Mouse (Mus musculus) spleen, adult 2 months (tissue): ENCODE data around the gene Gm36079. TPM values are rescaled to one million over a fixed set of nuclear protein-coding genes. Genes with fewer than 3 reads are reported as not detected.
"Not testable (repeated sequence)": the region's sequence is repeated elsewhere in the genome, so short reads cannot be mapped to it uniquely, and the experiment has no call there.

Experiments used
- DNase-seq, 2 experiments: peaks; one replicate each; pipeline versions ENCODE4 v3.0.0 to v3.0.0-alpha.2; 2012 to 2021; ENCODE audit warnings: low spot score in 2 of 2, low read depth in 1 of 2
- H3K27ac ChIP-seq: fragments of 200-500 bp; 2 replicates; pipeline ENCODE4 v1.5.1; 2012; ENCODE audit warnings: low read length, inconsistent platforms; ENCODE audit not compliant: insufficient read depth
- H3K27me3 ChIP-seq: fragments of 200-500 bp; 2 replicates; pipeline ENCODE4 v1.6.1; 2012; ENCODE audit warnings: mild to moderate bottlenecking, moderate library complexity, low read length, inconsistent platforms; ENCODE audit not compliant: control insufficient read depth, insufficient read depth
- H3K36me3 ChIP-seq: fragments of 200-500 bp; 2 replicates; pipeline ENCODE4 v1.6.1; 2012; ENCODE audit warnings: mild to moderate bottlenecking, low read length, inconsistent platforms; ENCODE audit not compliant: control insufficient read depth, insufficient read depth
- H3K4me1 ChIP-seq: fragments of 200-500 bp; 2 replicates; pipeline ENCODE4 v1.6.1; 2011; ENCODE audit warnings: inconsistent platforms; ENCODE audit not compliant: control insufficient read depth, insufficient read depth, insufficient read length
- H3K4me3 ChIP-seq: fragments of 200-500 bp; 2 replicates; pipeline ENCODE4 v1.5.1; 2011; ENCODE audit warnings: mild to moderate bottlenecking, inconsistent platforms; ENCODE audit not compliant: insufficient read depth, insufficient read length; ENCODE audit errors: extremely low read depth
- WGBS: fragments of 180-500 bp; shearing (Covaris S2); methylation state at CpG from one replicate; pipeline ENCODE4 v1.1.7; 2018; 5-methylcytosine and 5-hydroxymethylcytosine counted together
- polyA plus RNA-seq: library from polyadenylated mRNA; depleted of rRNA; stranded (reverse); fragments of >200 nt; gene quantifications from 2 replicates; pipeline ENCODE4 v1.2.3, GENCODE M21; 2012; rRNA removed

The Gm36079 gene
- polyA plus RNA-seq, 1 experiment = not detected

DNA sequence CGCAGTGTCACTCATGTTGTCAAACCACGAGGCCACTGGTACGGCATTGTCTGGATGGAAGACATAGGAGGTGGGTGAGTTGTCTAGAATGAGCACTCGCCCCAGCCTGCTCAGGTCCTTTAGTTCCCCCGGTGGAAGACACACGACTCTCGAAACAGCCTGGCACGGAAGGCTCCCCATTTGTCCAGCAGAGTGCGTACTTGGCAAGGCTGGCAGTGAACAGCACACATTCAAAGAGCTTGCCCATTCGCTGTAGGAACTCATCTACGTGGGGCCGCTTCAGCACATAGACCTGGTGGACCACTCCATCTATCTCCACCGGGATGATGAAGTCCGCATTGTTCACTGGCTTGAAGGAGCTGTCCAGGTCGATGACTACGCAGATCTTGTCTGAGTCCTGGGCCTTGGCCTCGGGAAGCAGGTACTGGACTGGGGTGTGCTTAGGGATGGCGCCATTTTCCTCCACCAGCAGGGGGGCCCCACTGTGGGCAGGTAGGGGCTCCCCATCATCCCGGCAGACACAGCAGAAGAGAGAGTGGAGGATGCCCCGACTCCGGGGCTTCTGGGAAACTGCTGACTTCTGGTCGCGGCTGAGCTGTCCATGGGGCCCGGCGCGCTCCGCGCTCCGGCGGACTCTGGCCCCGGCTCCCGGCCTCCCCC, 11.3 kb downstream of the Gm36079 start:
- H3K36me3 ChIP-seq, H3K27me3 ChIP-seq, H3K27ac ChIP-seq, H3K4me3 ChIP-seq, H3K4me1 ChIP-seq, DNase-seq: not testable (repeated sequence)
- 12% methylated on average over 8 of the region's 32 CpGs for whole genome bisulfite sequencing

DNA sequence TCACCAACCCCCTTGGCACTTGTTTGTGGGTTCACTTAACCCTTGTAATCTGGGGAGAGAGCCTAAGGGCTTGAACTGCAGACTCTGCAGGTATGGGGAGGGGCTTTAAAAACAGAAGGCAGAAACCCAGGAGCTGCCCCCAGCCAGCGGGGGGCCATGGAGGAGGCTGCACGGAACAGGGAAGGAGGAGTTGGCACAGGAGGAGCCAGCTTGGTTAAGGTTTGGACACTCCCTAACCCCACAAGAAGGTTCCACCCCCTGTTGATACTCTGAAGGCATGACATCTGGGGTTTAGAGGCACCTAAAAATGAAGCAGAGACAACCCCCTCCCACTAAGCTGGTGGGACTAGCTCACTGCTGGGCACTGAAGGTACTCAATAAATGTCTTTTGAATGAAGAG, 12.8 kb downstream of the Gm36079 start:
- not testable (repeated sequence) for H3K36me3 ChIP-seq

DNA sequence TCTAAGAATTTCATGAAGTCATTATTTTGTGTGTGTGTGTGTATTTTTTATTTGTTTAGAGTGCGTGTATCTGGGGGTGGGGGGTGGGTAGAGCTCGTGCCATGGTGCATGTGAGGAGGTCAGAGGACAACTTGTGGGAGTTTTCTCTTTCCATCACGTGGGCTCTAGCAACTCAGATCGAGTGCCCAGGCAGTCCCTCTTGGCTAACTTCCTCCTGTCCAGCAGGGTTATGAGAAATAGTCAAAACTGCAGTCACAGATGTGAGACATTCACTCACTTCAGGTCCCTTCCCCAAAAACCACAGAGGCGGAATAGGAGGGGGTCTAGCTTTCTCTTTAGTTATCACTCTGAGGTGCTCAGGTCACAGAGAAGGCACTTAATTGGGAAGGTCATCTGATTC, 13.3 kb downstream of the Gm36079 start:
- H3K27ac ChIP-seq, H3K36me3 ChIP-seq, DNase-seq, H3K4me3 ChIP-seq, H3K27me3 ChIP-seq, H3K4me1 ChIP-seq: not testable (repeated sequence)
- WGBS = no CpG with 5 or more reads among the region's 5 CpGs

More for the DNA sequence above, 12.8 kb downstream of the Gm36079 start:
- WGBS = no CpG with 5 or more reads among the region's 2 CpGs
- DNase-seq, H3K4me1 ChIP-seq, H3K27me3 ChIP-seq, H3K27ac ChIP-seq, H3K4me3 ChIP-seq: not testable (repeated sequence)

DNA sequence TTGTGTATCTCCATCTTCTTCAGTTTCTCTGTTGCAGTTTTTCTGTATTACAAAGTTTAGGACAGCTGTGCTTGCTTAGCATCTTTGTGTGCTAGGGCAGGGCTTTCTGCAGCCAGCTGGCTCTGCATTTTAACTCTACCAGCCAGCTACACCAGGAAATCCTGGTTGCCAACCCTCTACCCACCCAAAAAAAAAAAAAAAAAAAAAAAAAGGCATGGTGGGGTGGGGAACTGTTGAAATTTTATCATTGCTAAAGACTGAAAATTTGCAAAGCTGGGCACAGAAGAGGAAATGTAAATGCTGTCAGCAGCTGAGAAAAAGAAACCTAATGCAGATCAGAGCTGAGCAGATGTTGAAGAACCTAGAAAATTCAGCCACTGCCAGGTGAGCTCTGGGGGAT, 16.7 kb downstream of the Gm36079 start:
- not testable (repeated sequence) for H3K36me3 ChIP-seq, H3K27ac ChIP-seq, DNase-seq, H3K4me1 ChIP-seq, H3K4me3 ChIP-seq, H3K27me3 ChIP-seq

DNA sequence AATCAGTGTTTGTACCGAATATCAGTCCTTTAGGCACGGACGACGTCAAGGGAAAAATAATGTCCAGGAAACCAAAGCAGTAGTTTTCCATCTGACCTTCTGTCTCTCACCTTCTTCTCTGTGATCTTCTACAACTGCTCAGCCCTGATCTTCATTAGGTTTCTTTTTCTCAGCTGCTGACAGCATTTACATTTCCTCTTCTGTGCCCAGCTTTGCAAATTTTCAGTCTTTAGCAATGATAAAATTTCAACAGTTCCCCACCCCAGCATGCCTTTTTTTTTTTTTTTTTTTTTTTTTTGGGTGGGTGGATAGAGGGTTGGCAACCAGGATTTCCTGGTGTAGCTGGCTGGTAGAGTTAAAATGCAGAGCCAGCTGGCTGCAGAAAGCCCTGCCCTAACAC, 27.6 kb downstream of the Gm36079 start:
- not testable (repeated sequence) for H3K4me3 ChIP-seq, H3K36me3 ChIP-seq, DNase-seq, H3K27ac ChIP-seq, H3K4me1 ChIP-seq, H3K27me3 ChIP-seq
- no CpG with 5 or more reads among the region's 4 CpGs for WGBS

DNA sequence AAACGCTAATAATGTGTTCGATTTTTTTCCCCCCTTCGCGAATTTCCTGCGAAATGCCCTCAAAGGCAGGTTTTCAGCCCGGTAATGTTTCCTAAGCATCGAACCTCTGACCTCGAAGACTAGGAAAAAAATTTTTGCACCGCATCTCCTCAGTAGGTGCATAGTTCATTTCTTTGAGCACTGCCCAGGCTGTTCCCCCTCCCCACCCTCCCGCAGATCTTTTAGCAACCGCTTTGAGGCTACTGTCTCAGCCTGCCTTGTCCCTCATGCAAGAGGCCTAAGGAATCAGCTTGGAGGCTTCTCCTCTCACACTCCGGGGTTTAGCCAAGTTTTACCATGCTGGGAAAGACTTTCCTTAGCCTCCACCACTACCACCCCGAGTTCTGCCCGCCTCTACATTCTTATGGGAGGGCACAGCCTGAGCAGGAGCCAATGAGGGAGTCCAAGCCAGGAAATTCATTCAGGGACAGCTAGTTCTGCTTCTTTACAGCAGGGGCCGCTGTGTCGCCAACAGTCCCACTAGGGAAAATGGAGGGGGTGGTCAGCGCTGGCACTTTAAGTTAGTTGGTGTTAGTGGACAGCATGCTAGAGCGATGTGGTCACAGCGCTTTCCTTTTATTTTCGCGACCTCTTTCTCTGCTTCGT, 28.2 kb downstream of the Gm36079 start:
- not testable (repeated sequence) for H3K27ac ChIP-seq, DNase-seq, H3K4me1 ChIP-seq, H3K4me3 ChIP-seq, H3K36me3 ChIP-seq, H3K27me3 ChIP-seq
- WGBS = no CpG with 5 or more reads among the region's 22 CpGs

DNA sequence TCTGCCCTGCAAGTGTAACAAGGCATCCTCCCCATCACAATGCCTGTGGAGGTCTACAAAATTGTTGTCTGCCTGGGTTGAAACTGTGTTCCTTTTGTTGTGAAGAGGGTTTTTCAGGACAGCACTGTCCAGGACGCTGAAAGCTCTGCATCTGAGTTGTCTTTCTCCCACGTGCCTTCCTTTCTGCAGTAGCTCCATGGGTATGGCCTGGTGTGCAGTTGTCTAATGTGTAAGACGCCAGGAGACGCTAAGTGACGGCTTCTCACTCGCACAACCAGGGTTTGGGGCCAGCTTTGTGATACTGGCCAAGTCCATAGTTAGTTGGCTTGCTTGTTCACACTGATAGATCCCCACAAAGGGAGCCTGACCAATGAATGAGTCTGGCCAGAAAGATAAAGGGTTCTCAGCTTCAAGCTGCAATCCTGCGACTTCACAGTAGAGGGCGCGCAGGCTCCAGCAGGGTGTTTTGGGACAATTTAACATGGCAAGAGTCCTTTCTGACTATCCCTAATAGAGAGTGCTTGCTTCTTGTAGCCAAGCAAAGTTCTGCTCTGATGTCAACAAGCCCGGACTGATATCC, 34.8 kb downstream of the Gm36079 start:
- not testable (repeated sequence) for H3K4me3 ChIP-seq, H3K27ac ChIP-seq, H3K36me3 ChIP-seq, DNase-seq, H3K4me1 ChIP-seq, H3K27me3 ChIP-seq
- no CpG with 5 or more reads among the region's 10 CpGs for WGBS

DNA sequence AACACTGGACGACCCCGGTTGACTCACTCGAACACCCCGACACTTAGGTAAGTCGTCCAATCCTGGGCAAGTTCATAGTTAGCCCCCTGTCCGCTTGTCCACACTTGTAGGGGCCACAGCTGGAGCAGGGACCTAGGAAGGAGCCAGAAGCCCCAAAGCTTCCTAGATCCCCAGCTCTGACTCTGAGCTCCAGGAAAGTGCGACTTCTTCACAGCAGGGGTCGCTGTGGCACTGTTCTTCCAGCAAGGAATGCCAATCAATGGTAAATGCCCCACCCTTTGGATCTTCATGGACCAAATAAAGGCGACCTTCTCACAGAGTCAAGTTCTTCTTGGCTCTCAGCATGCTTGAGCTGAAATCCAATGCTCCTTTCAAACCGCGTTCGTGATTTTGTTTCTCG, 35.5 kb downstream of the Gm36079 start:
- H3K27me3 ChIP-seq, DNase-seq, H3K36me3 ChIP-seq, H3K4me3 ChIP-seq, H3K27ac ChIP-seq, H3K4me1 ChIP-seq: not testable (repeated sequence)
- WGBS = no CpG with 5 or more reads among the region's 13 CpGs

Other genes with a start within 250 kb of the Gm36079 start
- gene Zfp131, start 236.1 kb downstream of the Gm36079 start, polyA plus RNA-seq = 6.1 and 8.2 TPM in 2 replicates
- not detected in 2 replicates for gene AF067063, start 196.8 kb downstream of the Gm36079 start, polyA plus RNA-seq
- gene D13Ertd608e, start 191.0 kb downstream of the Gm36079 start, polyA plus RNA-seq = 0.21 and 1.0 TPM in 2 replicates
- not detected in 2 replicates for gene Tcstv1, start 132.2 kb downstream of the Gm36079 start, polyA plus RNA-seq
- gene Gm21761, start 97.7 kb downstream of the Gm36079 start, polyA plus RNA-seq = not detected in 2 replicates
- gene B020031M17Rik, start 76.2 kb downstream of the Gm36079 start, polyA plus RNA-seq = 0.37 TPM in 1 of 2 replicates, not detected in the other
- 3.8 and 3.9 TPM in 2 replicates for gene Gm21188, start 25.2 kb upstream of the Gm36079 start, polyA plus RNA-seq
- not detected in 2 replicates for gene Gm20767, start 113.2 kb upstream of the Gm36079 start, polyA plus RNA-seq
- gene Gm21818, start 145.4 kb upstream of the Gm36079 start, polyA plus RNA-seq = not detected in 2 replicates
- 5.0 and 7.0 TPM in 2 replicates for gene Gm21762, start 188.9 kb upstream of the Gm36079 start, polyA plus RNA-seq
- not detected in 2 replicates for gene Gm21731, start 212.1 kb upstream of the Gm36079 start, polyA plus RNA-seq
- 0.40 and 0.55 TPM in 2 replicates for gene AF067061, start 236.1 kb upstream of the Gm36079 start, polyA plus RNA-seq